Mouse (Mus musculus) kidney, adult 2 months (tissue): Measurements from ENCODE around the gene Tardbp.

Experiments used
- CTCF ChIP-seq: fragments of 200-500 bp; conservative IDR thresholded peaks from 2 replicates; pipeline ENCODE4 v1.5.1; 2011; ENCODE audit warnings: low read depth, mild to moderate bottlenecking, control low read depth, low read length, moderate library complexity, mixed read lengths; ENCODE audit not compliant: insufficient read depth, insufficient read length
- POLR2A ChIP-seq: fragments of 200-500 bp; IDR thresholded peaks from one replicate; pipeline ENCODE4 v1.6.1; 2011; ENCODE audit warnings: low read depth, low read length, control low read depth

GRCm38 (mm10) chr4:148651045-148651444 is 24.2 kb upstream of the Tardbp start:
- TF ChIP-seq POLR2A (no peak), CTCF (no peak)
